Mouse (Mus musculus) CH12.LX (cell line): ENCODE data around the gene Ap3d1. TPM values are rescaled to one million over a fixed set of nuclear protein-coding genes. Genes with fewer than 3 reads are reported as not detected.

Experiments used
- DNase-seq: peaks from one replicate; pipeline ENCODE4 v3.0.0-alpha.2; 2013; ENCODE audit errors: extremely low read depth
- H3K27ac ChIP-seq: 2 replicates; pipeline ENCODE4 v1.5.1; 2012; ENCODE audit warnings: low read depth, mild to moderate bottlenecking, control low read depth, moderate library complexity; ENCODE audit not compliant: insufficient read depth
- H3K27me3 ChIP-seq: replicated peaks from 2 replicates; pipeline ENCODE3; 2012; ENCODE audit warnings: inconsistent platforms
- H3K36me3 ChIP-seq, 2 experiments: replicated peaks in 1 of 2; 2 replicates each; pipeline versions ENCODE3 to v1.6.1; 2012; ENCODE audit warnings: inconsistent platforms in 1 of 2, low read length in 1 of 2, mild to moderate bottlenecking in 1 of 2, mixed read lengths in 1 of 2, moderate library complexity in 1 of 2; ENCODE audit not compliant: control insufficient read depth in 1 of 2, insufficient read depth in 1 of 2
- H3K4me1 ChIP-seq, 2 experiments: 2 replicates each; pipeline ENCODE4 v1.6.1; 2012; ENCODE audit warnings: inconsistent platforms in 1 of 2, moderate library complexity in 1 of 2; ENCODE audit not compliant: insufficient read depth in 2 of 2, control insufficient read depth in 1 of 2
- H3K4me2 ChIP-seq: 2 replicates; pipeline ENCODE4 v1.6.1; 2012; ENCODE audit warnings: low read depth, mild to moderate bottlenecking, control low read depth; ENCODE audit not compliant: poor library complexity, insufficient read depth, severe bottlenecking
- H3K4me3 ChIP-seq, 3 experiments: fragments of 150-350 bp in 1 of 3; sonication (generic) in 1 of 3; replicated peaks in 1 of 3; 2 replicates each; pipeline versions ENCODE3 to v1.5.1; 2011 to 2012; ENCODE audit warnings: low read depth in 2 of 3, low read length in 2 of 3, mild to moderate bottlenecking in 2 of 3, moderate library complexity in 2 of 3, control low read depth in 1 of 3, improper control_type of control experiment in 1 of 3, inconsistent platforms in 1 of 3, mixed read lengths in 1 of 3; ENCODE audit not compliant: poor library complexity in 1 of 3
- H3K79me2 ChIP-seq: replicated peaks from 2 replicates; pipeline ENCODE4 v1.6.1; 2012; ENCODE audit warnings: mild to moderate bottlenecking, moderate library complexity; ENCODE audit not compliant: control insufficient read depth, poor library complexity, insufficient read depth, severe bottlenecking; ENCODE audit errors: extremely low read depth
- H3K9ac ChIP-seq: 2 replicates; pipeline ENCODE4 v1.6.1; 2012; ENCODE audit warnings: low read depth, mild to moderate bottlenecking, control low read depth, moderate library complexity; ENCODE audit not compliant: insufficient read depth
- H3K9me3 ChIP-seq: replicated peaks from 2 replicates; pipeline ENCODE3; 2012; ENCODE audit warnings: low read length, inconsistent platforms, mixed read lengths
- CHD2 ChIP-seq: IDR thresholded peaks from 2 replicates; pipeline ENCODE4 v1.6.1; 2011; ENCODE audit warnings: low read length, improper control_type of control experiment
- CTCF ChIP-seq, 2 experiments: IDR thresholded peaks in 1 of 2; conservative IDR thresholded peaks in 1 of 2; 2 replicates each; pipeline ENCODE4 v1.5.1; 2011 to 2012; ENCODE audit warnings: low read depth in 2 of 2, low read length in 2 of 2, improper control_type of control experiment in 1 of 2, inconsistent platforms in 1 of 2, mild to moderate bottlenecking in 1 of 2, moderate library complexity in 1 of 2
- E2F4 ChIP-seq: IDR thresholded peaks from 2 replicates; pipeline ENCODE4 v1.6.1; 2011; ENCODE audit warnings: low read depth, low read length, improper control_type of control experiment; ENCODE audit not compliant: insufficient replicate concordance
- ELF1 ChIP-seq: IDR thresholded peaks from 2 replicates; pipeline ENCODE4 v1.6.1; 2014; ENCODE audit warnings: low read depth, mild to moderate bottlenecking, inconsistent platforms, low read length, improper control_type of control experiment
- EP300 ChIP-seq: IDR thresholded peaks from 2 replicates; pipeline ENCODE4 v1.6.1; 2011; ENCODE audit warnings: low read length, improper control_type of control experiment
- ETS1 ChIP-seq: conservative IDR thresholded peaks from 2 replicates; pipeline ENCODE4 v1.6.1; 2012; ENCODE audit warnings: low read depth, mild to moderate bottlenecking, inconsistent platforms, low read length, improper control_type of control experiment, moderate library complexity
- HCFC1 ChIP-seq: IDR thresholded peaks from 2 replicates; pipeline ENCODE4 v1.6.1; 2012; ENCODE audit warnings: low read depth, mild to moderate bottlenecking, inconsistent platforms, low read length, improper control_type of control experiment
- JUND ChIP-seq: conservative IDR thresholded peaks from 2 replicates; pipeline ENCODE4 v1.6.1; 2011; ENCODE audit warnings: low read depth, low read length, improper control_type of control experiment
- MEF2A ChIP-seq: IDR thresholded peaks from 2 replicates; pipeline ENCODE4 v1.6.1; 2014; ENCODE audit warnings: low read depth, mild to moderate bottlenecking, inconsistent platforms, low read length, improper control_type of control experiment, borderline replicate concordance
- MYC ChIP-seq: IDR thresholded peaks from 2 replicates; pipeline ENCODE4 v1.6.1; 2011; ENCODE audit warnings: low read depth, mild to moderate bottlenecking, improper control_type of control experiment, low read length
- NELFE ChIP-seq: IDR thresholded peaks from 2 replicates; pipeline ENCODE4 v1.6.1; 2011; ENCODE audit warnings: low read depth, low read length, improper control_type of control experiment
- NRF1 ChIP-seq: IDR thresholded peaks from 2 replicates; pipeline ENCODE4 v1.6.1; 2014; ENCODE audit warnings: low read depth, mild to moderate bottlenecking, inconsistent platforms, low read length, improper control_type of control experiment, moderate library complexity
- RAD21 ChIP-seq: IDR thresholded peaks from 2 replicates; pipeline ENCODE4 v1.6.1; 2011; ENCODE audit warnings: low read depth, mild to moderate bottlenecking, low read length, improper control_type of control experiment, moderate library complexity
- SMC3 ChIP-seq: IDR thresholded peaks from 2 replicates; pipeline ENCODE4 v1.6.1; 2011; ENCODE audit warnings: low read depth, low read length, improper control_type of control experiment
- UBTF ChIP-seq: IDR thresholded peaks from 2 replicates; pipeline ENCODE4 v1.6.1; 2012; ENCODE audit warnings: low read depth, mild to moderate bottlenecking, inconsistent platforms, low read length, improper control_type of control experiment, moderate library complexity
- ZC3H11A ChIP-seq: IDR thresholded peaks from 2 replicates; pipeline ENCODE4 v1.6.1; 2012; ENCODE audit warnings: low read depth, mild to moderate bottlenecking, inconsistent platforms, low read length, improper control_type of control experiment
- ZKSCAN1 ChIP-seq: IDR thresholded peaks from 2 replicates; pipeline ENCODE4 v1.6.1; 2012; ENCODE audit warnings: low read depth, inconsistent platforms, low read length, improper control_type of control experiment, borderline replicate concordance
- dilution Hi-C: fragments of 300-500 bp; cut with MboI; formaldehyde crosslinking; loops from 2 replicates; pipeline ENCODE4 v1.14.3; 2020; ENCODE audit warnings: low sequenced_read_pairs; ENCODE audit not compliant: extremely low pct_unique_long_range_greater_than_20kb, extremely low pct_ligation_motif_present
- in situ Hi-C: fragments of 300-500 bp; cut with MboI; formaldehyde crosslinking; loops from 3 replicates; pipeline ENCODE4 v1.14.3; 2019; ENCODE audit warnings: low sequenced_read_pairs, low pct_ligation_motif_present, low pct_unique_long_range_greater_than_20kb, mixed read lengths
- polyA plus RNA-seq: library from polyadenylated mRNA; unstranded; fragments of >175 nt; gene quantifications from 2 replicates; pipeline ENCODE4 v1.2.1, GENCODE M21; 2012; ENCODE audit warnings: low read depth; ENCODE audit not compliant: insufficient read length
- total RNA-seq, 2 experiments: library from RNA; depleted of rRNA; stranded (reverse); fragments of 300-350 nt in 1 of 2; fragments of >200 nt in 1 of 2; gene quantifications; 2 replicates each; pipeline ENCODE4 v1.2.3; 2012 to 2014

Gene Ap3d1
- total and polyA plus RNA-seq, 3 experiments: 28.4 to 57.0 (median 49.4) TPM

DNA sequence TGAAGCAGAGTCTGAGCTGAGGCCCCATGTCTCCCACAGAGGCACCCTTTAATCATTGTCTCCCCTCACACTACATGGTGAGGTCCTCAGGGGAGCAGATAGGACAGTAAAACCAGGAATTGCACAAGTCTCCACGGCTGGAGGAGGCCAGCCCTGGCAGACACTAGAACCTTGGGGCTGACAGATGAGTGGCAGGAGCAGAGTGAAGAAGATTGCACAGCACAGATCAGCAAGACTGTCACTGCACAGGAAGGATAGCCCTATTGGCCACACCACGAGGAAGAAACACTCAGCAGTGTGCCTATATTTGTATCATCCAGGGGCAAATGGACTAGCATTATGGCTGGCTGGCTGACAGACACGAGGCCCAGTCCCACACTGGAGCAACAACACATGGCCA lies 31.2 kb downstream of the Ap3d1 start:
- TF ChIP-seq ZKSCAN1: no peak
- no peak for TF ChIP-seq RAD21
- TF ChIP-seq NELFE: no peak
- no peak for TF ChIP-seq MEF2A
- TF ChIP-seq UBTF: no peak
- no peak for TF ChIP-seq HCFC1
- TF ChIP-seq ETS1: no peak
- no peak for TF ChIP-seq NRF1
- no peak for TF ChIP-seq CHD2
- TF ChIP-seq E2F4: no peak
- TF ChIP-seq CTCF (conservative IDR thresholded peaks at IDR 0.05 in 1 of 2, IDR thresholded peaks at IDR 0.05 in 1 of 2; ENCODE audit: low read depth in 2 of 2, low read length in 2 of 2): no peak
- TF ChIP-seq, all 38 proteins: peak for 0
- no peak for DNase-seq
- dilution Hi-C loops (no loop called here), in situ Hi-C loops (no loop called here)
- Histone ChIP-seq H3K27me3 (no peaks in the 10 kb centered on the region), H3K9ac (no peak overlapping the region), H3K27ac (no peak overlapping the region), H3K36me3 (peaks cover 93 to 98% of the 10 kb centered on the region in 2 experiments), H3K79me2 (no peaks in the 10 kb centered on the region), H3K4me3 (no peak overlapping the region), H3K9me3 (no peaks in the 10 kb centered on the region), H3K4me1 (no peaks in the 10 kb centered on the region), H3K4me2 (no peak overlapping the region)

DNA sequence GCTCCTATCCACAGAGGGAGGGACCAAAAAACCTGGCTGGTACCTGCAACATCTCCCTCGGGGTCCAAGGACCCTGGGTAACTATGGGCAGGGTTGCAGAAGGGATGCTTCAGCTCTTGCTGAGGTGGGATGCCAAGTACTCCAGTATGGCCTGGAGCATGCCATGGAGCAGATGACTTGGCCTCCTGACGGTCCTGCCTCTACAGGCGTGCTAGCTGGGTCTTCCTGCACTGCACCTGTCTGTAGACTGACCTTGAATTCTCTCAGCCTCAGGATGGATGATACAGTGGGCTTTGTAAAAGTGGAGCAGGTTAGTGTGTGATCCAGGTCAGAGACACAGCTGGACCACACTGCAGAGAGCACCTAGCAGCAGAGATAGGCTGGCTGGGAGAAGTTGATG lies 36.6 kb downstream of the Ap3d1 start:
- in situ Hi-C loops: no loop called here
- H3K27me3 ChIP-seq: no peaks in the 10 kb centered on the region
- H3K9me3 ChIP-seq: no peaks in the 10 kb centered on the region
- no peak overlapping the region for H3K9ac ChIP-seq
- H3K4me3 ChIP-seq: no peak overlapping the region
- no peak overlapping the region for H3K4me2 ChIP-seq
- H3K79me2 ChIP-seq: peaks cover under 1% of the 10 kb centered on the region; the same call in 1 of the 2 replicates
- no peak for DNase-seq
- peaks cover 50 to 66% of the 10 kb centered on the region in 2 experiments for H3K36me3 ChIP-seq
- dilution Hi-C loops: no loop called here
- H3K4me1 ChIP-seq: peaks cover 8 to 20% of the 10 kb centered on the region in 2 experiments
- no peak for TF ChIP-seq ZC3H11A
- no peak for TF ChIP-seq CHD2
- no peak for TF ChIP-seq JUND
- TF ChIP-seq, all 38 proteins: peak for 0
- H3K27ac ChIP-seq: no peak overlapping the region

DNA sequence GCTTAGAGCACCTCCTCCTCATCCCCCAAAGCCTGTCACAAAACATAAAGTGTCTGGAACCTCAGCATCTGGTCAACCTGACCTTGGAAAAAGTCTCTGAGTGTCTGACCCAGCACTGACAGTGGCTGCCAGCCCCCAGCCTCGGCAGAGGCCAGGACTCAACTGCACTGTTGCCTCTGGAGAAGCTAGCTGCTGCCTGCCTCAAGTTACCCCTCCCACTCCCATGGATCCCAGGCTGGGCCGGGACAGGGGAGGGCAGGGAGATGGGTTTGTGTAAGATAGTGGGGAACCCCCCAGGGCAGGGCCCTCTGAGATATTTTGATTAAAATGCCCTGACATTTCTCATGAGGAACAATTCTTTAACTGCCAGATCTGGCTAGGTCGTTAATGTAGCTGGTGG lies 37.0 kb downstream of the Ap3d1 start:
- H3K4me1 ChIP-seq: peaks cover 8 to 22% of the 10 kb centered on the region in 2 experiments
- dilution Hi-C loops: no loop called here
- peaks cover 45 to 61% of the 10 kb centered on the region in 2 experiments for H3K36me3 ChIP-seq

More for the DNA sequence above, 37.0 kb downstream of the Ap3d1 start:
- in situ Hi-C loops: no loop called here
- Histone ChIP-seq H3K4me2 (no peak overlapping the region), H3K27me3 (no peaks in the 10 kb centered on the region), H3K9me3 (no peaks in the 10 kb centered on the region), H3K27ac (no peak overlapping the region), H3K9ac (no peak overlapping the region), H3K79me2 (peaks cover 5% of the 10 kb centered on the region), H3K4me3 (no peak overlapping the region)
- TF ChIP-seq CTCF (conservative IDR thresholded peaks at IDR 0.05 in 1 of 2, IDR thresholded peaks at IDR 0.05 in 1 of 2; ENCODE audit: low read depth in 2 of 2, low read length in 2 of 2): no peak
- TF ChIP-seq ELF1: no peak
- TF ChIP-seq ZC3H11A: no peak
- no peak for TF ChIP-seq RAD21
- TF ChIP-seq MYC: no peak
- no peak for TF ChIP-seq EP300
- no peak for TF ChIP-seq MEF2A
- no peak for TF ChIP-seq SMC3
- TF ChIP-seq HCFC1: no peak
- no peak for DNase-seq
